Mouse (Mus musculus): ENCODE data around the gene Wrap53. TPM values are rescaled to one million over a fixed set of nuclear protein-coding genes. Genes with fewer than 3 reads are reported as not detected.
A peak's percentile ranks its signal among the peaks of the same experiment; 100 is the strongest.

The Wrap53 gene
- total RNA-seq, 2 experiments from 2014 or later: 4.3 to 6.5 TPM

DNA sequence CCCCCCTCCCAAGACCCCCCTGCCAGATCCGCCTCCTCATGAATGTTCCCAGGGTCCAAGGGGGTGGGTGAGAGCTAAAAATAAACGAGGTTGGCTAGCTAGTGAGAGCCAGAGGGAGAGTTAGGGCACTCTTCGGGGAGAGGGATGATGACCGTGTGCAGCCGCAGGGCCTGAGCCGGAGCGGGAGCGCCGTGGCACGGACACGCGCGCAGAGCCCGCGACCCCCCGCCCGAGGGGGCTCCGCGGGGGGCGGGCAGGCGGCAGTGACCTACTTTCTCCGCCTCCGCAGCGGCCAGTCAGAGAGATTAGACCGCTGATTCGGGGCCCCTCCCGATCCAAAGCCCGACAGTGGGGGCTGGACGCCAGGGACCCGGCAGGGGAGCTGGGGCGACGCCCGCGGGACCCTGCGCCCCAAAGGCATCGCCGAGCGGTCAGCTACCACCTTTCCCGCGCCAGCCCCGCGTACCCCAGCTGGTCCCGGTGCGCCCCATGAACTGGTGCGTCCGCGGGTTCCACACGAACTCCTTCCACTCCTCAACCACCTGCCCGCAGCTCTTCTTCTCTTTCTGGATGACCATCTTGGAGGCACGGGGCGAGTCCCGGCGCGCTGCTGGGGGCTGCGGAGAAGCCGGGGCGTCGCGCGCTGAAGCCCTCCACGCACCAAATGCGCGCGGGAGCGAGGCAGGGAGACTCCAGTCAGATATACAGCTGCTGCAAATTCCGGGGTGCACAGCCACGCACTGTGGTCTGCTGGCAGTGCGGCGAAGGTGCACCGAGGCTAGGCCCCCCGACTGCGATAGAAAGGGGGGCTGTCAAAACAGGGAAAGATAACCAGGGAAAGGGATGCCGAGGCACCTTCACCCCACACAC is 25.0 kb upstream of the Wrap53 start:
- DNase-seq: peak; percentile 34 to 39
- intact Hi-C loops (cut with DNase I): loop anchor here (2.0 kb wide), 1 partner anchor 24 kb away; the partner anchor contains the start of genes Trp53 and Wrap53

DNA sequence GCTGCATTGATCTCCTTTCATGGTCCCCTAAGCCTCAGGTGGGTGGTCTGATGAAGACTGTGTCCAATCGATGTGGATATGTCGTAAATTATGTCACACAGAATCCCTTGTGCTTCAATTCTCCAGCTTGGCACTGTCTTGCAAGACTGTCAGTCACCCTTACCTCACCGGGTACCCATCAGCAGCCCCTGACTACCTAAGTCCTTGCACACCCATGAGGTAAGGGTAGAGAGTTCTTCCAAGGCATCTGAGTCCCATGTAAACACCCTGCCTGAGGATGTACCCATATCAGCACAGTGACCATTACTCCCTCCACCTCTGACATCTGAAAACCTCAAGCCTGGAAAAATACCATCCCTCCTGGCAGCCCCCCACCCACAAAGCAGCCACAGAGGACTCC is 24.3 kb upstream of the Wrap53 start:
- DNase-seq: no peak
- intact Hi-C loops (cut with DNase I): loop anchor here (2.0 kb wide), 1 partner anchor 24 kb away; the partner anchor contains the start of genes Trp53 and Wrap53

DNA sequence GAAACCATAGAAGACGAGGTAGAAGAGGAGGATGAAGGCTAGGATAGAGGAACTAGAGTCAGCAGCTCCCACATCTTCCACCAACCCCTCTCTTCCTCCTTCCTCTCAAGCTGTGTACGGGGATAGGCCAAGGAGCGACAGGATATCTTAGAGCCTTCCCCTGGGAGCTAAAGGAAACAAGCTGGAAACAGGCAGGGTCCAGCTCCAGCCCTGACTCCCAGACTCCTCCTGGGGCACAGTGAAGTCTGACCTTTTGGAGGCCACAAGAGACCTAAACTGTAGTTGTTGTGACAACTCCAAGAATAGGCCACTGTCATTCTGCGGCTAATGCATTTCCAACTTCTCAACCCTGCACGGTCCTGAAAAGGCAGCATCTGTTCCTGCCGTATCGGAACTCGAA is 23.5 kb upstream of the Wrap53 start:
- intact Hi-C loops (cut with DNase I): no loop called here
- DNase-seq: peak in 1 of 2 experiments; percentile 42

DNA sequence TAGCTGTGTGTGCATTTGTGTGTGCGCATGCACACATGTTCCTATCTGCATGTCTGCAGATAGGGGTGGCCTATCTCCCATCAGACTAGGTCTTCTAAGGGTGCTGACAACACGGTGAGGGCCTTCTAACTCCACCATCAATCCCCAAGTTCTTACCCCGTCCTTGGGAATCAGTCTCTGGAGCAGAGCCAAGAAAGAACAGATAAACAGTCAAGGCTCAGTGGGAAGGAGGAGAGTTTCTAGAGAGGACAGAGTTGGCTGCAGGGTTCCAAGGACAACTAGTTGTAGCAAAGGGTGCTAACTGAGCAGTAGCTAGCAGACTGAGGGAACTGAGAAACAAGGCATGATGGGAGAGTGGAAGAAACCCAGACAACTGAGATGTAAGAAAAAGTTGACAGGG is 21.7 kb upstream of the Wrap53 start:
- intact Hi-C loops (cut with DNase I): loop anchor here (2.0 kb wide), 1 partner anchor 15 kb away; no protein-coding TSS in a partner anchor
- no peak for DNase-seq

DNA sequence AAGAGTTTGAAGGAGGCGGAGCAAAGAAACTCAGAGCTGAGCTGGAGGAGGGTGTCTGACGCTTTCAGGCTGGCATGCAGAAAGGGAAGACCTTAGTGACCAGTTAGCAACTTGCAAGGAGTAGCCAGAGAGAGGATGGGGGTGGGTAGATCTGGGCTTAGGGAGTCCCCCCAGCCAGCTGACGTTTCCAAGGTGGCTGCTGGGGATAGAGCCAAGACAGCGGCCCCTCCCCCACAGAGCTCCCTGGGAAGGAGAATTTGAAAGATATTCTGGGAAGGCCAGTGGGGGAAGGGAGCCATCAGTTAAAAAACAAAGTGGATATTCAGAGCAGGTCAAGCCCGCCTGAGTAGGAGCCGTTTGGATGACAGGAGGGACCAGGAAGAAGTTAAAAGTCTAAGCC is 20.0 kb upstream of the Wrap53 start:
- intact Hi-C loops (cut with DNase I): loop anchor here (2.0 kb wide), 1 partner anchor 13 kb away; no protein-coding TSS in a partner anchor
- DNase-seq: peak; percentile 62 to 80

DNA sequence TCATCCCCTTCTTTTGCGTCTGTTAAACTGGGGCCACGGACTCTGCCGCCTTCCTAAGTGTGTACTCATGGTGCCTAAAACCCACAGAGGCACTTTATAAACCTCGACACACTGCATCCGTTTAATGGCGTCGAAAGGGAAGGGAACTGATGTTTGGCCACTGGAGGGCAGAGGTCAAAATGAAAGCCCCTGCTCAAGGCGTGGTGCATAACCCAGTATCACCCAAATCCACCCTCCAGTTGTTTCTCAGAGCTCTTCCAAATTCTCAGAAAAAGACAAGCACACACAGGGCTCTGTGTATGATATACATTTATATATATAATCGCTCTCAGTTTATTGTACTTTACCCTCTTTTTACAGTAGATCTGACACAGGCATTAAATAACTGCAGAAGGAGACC is 19.4 kb upstream of the Wrap53 start:
- no peak for DNase-seq
- intact Hi-C loops (cut with DNase I): no loop called here

DNA sequence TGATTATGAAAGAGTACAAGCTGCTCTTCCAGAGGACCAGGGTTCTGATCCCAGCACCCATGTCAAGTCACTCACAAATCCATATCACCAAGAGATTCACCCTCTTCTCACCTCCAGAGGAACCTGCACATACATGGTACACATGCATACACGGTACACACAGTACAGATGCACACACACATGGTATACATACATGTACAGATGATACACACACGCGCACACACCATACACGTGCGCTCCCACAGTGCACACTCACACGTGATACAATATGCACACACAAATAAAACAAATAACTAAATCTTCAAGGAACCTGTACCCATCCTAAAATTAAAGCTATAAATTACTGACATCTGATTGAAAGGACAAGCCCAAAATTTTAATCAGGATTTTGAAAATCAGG is 14.8 kb upstream of the Wrap53 start:
- DNase-seq: no peak
- intact Hi-C loops (cut with DNase I): no loop called here

DNA sequence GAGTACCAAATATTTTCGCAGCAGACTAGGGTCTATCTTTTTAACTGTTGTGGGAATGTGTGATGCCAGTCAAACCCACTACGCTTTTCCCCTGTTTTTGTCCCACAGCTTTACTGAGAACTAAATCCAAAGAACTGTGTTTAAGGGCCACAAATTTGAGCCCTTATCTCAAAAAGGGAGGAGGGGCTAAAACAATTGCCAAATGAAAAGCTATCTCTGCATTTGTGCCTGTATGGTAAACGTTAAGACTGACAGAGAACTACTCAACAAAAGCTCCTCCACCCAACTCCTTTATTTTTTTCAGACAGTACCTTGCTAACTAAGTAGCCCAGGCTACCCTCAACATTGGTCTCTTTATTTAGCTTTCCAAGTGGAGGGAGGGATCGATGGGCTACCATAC is 12.7 kb upstream of the Wrap53 start:
- no peak for DNase-seq
- intact Hi-C loops (cut with DNase I): no loop called here

DNA sequence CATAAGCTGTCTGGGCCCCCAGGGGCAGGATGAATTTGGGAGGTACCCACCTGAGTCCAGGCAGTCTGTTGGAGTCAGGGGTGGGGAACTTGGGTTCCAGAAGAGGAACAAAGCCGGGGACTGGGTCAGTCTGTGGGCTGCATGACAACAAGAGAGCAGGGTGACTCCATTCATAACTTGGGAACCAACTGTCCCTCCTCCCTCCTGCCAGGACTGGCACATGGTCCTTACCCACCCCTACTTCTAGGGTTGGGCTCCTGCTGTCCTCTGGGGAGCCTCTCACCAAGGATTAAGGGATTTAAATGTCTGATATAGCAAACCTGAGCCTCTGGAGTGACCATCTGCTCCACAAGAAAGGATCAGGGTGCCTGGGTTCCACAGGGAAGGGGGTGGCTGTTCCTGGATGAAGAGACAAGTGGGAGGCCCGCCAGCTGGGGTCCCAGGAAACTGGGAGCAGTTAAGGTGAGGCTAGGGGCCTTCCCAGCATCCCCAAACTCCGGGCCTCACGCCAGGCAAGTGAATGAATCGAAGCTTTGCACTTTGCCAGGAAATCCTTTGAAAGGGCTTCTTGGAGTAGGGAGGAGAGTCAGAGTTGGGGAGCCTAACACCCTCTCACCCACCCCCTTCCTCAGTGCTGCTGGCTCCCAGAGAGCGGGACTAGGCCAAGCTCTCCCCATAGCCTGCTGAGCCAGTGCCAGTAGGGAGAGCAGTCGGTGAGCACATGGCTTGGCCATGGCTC is 12.0 kb upstream of the Wrap53 start:
- intact Hi-C loops (cut with DNase I): no loop called here
- peak in 1 of 2 experiments; percentile 8 for DNase-seq

DNA sequence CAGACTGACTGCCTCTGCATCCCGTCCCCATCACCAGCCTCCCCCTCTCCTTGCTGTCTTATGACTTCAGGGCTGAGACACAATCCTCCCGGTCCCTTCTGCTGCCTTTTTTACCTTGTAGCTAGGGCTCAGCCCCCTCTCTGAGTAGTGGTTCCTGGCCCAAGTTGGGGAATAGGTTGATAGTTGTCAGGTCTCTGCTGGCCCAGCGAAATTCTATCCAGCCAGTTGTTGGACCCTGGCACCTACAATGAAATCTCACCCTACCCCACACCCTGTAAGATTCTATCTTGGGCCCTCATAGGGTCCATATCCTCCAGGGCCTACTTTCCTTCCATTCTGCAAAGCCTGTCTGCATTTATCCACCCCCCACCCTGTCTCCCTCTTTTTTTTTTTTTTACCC is 11.4 kb upstream of the Wrap53 start:
- DNase-seq: no peak
- intact Hi-C loops (cut with DNase I): no loop called here

DNA sequence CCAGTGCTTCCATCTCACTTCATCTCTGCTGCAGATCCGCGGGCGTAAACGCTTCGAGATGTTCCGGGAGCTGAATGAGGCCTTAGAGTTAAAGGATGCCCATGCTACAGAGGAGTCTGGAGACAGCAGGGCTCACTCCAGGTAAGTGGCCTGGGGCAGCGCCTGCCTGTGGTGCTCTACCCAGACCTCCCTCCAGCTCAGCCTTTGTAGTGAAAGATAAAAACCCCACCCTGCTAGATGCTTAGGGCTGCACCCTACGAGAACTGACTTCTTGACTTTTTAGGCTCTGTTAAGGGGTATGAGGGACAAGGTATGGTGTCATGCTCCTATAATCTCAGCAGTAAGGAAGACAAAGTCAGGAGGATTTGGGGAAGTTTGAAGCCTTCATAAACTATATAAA is 10.6 kb upstream of the Wrap53 start:
- intact Hi-C loops (cut with DNase I): no loop called here
- no peak for DNase-seq

DNA sequence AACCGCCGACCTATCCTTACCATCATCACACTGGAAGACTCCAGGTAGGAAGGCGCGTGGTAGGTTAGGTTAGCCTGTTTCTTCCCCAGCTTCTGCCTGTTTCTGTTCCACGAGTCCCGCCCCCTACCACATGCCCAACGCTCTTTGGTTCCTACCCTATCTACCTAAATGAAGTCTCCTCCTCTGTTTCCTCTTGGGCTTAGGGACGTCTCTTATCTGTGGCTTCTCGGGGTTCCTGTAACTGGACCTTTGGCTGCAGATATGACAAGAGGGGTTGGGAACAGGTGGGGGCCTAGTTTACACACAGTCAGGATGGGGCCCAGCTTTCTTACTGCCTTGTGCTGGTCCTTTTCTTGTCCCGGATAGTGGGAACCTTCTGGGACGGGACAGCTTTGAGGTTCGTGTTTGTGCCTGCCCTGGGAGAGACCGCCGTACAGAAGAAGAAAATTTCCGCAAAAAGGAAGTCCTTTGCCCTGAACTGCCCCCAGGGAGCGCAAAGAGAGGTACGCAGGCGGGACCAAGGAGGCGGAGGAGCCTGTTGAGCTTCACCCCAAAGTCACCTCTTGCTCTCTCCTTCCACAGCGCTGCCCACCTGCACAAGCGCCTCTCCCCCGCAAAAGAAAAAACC is 9.3 kb upstream of the Wrap53 start:
- intact Hi-C loops (cut with DNase I): no loop called here
- no peak for DNase-seq

DNA sequence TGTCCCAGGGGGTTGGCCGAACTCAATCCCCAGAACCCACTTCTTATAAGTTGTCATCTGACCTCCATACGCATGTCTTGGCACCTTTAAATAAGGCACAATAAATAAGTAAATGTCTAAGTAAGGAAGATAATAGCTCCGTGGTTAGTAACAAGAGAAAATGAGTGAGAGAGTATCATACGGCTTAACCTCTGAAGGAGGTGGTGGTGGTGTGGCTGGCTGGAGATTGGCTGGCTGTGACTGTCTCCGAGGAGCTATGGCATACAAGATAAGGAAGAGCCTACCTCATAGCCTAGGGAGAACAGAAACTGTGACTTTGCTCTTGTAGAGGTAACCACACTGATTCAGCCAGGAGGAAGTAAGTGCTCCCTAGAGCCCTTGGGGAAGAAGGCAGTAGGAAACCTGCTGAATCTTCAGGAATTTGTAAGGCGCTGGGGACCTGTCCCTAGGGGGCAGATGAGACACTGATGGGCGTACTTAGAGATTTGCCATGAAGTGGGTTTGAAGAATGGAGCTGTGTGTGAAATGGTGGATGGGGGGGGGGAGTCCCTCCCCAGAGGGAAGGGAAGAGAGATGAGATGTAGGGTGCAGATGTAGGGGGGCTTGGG is 5.8 kb upstream of the Wrap53 start:
- no peak for DNase-seq
- intact Hi-C loops (cut with DNase I): loop anchor here (2.0 kb wide), 1 partner anchor 15 kb away; no protein-coding TSS in a partner anchor

DNA sequence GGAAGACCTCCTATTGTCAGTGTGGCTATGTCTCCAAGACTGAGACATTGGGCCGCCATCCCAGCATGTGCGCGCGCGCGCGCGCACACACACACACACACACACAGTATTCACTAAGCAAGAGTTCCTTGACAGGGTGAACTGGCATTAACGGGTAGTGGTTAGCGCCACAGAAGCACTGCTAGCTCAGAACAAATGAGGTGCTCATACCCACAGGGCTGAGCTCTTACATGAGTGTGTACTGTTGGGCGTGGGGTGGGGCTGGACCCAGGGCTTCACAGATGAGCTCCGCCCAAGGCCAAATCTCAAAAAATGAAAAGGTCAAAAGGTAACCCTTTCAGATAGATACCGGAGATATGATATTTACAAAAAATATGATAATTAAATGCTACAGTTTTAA is 4.9 kb upstream of the Wrap53 start:
- DNase-seq: no peak
- intact Hi-C loops (cut with DNase I): no loop called here

DNA sequence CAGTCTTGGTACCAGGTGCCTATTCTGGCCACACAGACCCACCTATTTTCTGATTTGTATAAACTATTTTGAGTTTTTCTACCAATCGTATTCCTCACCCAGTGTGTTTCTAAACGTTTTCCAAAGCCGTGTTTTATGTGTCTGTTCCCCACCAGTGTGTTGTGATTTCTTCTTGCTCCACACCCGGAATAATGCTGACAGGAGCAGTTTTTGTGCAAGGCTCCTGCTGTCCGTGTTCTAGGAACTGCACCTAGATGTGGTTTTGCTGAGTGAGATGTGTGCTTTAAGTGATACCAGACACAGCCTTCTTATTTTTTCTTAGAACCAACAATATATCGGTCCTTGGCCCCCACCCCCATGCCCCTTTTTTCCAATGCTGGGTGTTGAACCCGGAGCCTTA is 4.0 kb upstream of the Wrap53 start:
- intact Hi-C loops (cut with DNase I): no loop called here
- no peak for DNase-seq

DNA sequence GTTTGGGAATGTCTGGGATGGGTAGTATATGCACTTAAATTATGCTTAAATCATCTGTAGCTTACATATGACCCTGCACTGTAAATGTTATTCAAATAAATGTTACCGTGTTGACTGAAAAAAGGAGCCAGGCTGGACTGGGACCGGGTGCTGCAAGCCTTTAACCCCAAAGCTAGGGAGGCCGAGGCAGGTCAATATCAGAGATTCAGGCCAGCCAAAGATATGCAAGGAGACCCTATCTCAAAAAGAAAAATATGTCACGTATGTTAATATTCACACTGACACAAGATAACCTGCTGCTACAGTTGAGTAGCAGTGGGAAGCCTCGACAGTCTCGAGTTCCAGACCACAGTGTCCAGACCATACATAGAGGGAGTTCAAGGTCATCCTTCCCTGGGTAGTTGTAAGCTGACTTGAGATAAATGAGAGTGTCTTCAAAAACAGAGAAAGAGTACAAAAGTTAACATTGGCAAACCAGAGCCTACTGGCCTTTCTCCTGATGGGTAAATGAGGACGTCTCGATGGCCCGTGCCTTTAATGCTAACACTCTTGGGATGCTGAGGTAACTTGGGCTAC is 2.3 kb upstream of the Wrap53 start:
- no peak for DNase-seq
- intact Hi-C loops (cut with DNase I): no loop called here

DNA sequence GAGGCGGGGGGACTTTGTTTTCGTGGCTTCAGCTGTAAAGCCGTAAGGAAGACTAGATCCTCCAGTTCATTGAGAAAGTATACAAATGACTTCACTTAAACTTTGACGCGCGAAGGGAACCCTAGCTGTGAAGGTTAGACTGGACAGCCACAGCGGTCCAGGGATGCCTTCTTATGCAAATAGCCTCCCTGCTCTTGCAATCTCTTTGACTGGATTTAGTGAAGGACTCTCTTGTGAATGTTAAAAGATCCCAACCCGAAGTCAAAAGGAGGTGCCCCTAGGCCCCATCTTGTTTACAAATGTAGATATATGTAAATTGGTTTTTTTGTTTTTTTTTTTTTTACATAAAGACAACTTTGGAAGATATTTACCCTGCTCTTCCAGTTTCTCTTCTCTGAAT is 1.8 kb upstream of the Wrap53 start:
- intact Hi-C loops (cut with DNase I): loop anchor here (2.0 kb wide), 1 partner anchor 23 kb away; the partner anchor contains the start of gene Atp1b2
- no peak for DNase-seq

DNA sequence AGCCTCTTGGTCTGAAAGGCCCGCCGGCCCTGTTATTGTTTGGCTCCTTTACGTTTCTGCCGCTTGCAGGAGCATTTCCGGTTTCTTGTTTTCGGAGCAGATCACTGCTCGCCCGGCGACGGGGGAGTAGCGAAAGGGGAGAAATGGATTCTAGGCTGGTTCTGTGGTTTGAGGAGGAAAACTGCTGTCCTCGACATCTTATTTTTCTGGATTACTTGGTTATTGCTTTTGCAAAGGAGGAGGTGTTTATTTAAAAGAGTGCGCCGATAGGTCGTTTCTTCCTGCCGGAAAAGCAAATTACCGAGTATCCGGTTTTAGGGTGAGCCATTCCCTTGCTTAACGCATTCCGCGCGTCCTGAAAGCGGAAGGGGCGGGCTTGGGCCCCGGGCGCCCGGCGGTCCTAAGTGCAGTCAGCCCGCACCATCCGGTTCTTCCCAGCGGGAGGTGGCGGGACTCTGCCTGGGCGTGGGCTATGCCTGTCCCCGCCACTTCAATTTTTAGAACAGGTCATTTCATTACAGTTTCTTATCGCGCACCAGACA is 1.2 kb upstream of the Wrap53 start:
- DNase-seq: peak; percentile 91
- intact Hi-C loops (cut with DNase I): loop anchor here (2.0 kb wide), 1 partner anchor 24 kb away; the partner anchor contains the start of gene Atp1b2

DNA sequence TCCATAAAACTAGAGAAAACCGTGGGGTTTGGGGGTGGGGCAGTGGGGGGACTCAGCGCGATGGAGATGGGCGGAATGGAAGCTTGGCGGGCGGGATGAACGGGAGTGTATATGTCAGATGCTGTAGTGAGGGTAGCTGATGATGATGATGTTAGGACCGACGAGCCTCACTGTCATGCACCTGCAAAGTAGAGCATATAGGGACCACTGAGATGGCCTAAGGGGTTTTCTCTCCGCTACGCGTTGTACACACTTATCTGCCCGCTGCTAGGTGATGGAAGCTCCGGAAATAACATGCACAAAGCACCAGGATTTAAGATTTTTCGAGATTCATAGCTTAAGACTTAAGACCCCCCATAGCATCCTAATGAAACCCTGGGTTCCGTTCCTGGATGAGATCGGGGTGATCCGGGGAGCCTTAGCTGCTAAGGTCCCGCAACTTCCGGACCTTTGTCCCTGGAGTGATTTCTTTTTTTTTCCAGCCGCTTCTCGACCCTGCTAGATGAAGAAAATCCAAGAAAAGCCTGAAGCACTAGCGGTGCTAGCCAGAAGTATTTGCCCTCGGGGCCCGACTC is 604 bp upstream of the Wrap53 start:
- DNase-seq: no peak
- intact Hi-C loops (cut with DNase I): loop anchor here (2.0 kb wide), 1 partner anchor 24 kb away; the partner anchor contains the start of gene Atp1b2
